Mouse (Mus musculus) bone marrow, adult 2 months (tissue): ENCODE data around the gene Eif4g3. TPM values are rescaled to one million over a fixed set of nuclear protein-coding genes. Genes with fewer than 3 reads are reported as not detected.

Source experiments
- H3K27ac ChIP-seq: fragments of 200-500 bp; 2 replicates; pipeline ENCODE4 v1.5.1; 2012; ENCODE audit warnings: low read depth, mild to moderate bottlenecking, control low read depth, inconsistent platforms, low read length; ENCODE audit not compliant: control insufficient read depth, poor library complexity, insufficient read depth
- H3K4me1 ChIP-seq: fragments of 200-500 bp; 2 replicates; pipeline ENCODE4 v1.6.1; 2011; ENCODE audit warnings: low read length; ENCODE audit not compliant: control insufficient read depth, insufficient read depth
- H3K4me3 ChIP-seq: fragments of 200-500 bp; replicated peaks from 2 replicates; pipeline ENCODE3; 2011; ENCODE audit warnings: mild to moderate bottlenecking, low read depth, low read length, control low read depth; ENCODE audit not compliant: control insufficient read depth
- CTCF ChIP-seq: fragments of 200-500 bp; IDR thresholded peaks from 2 replicates; pipeline ENCODE4 v1.5.1; 2011; ENCODE audit warnings: low read length, control low read depth; ENCODE audit not compliant: control insufficient read depth, insufficient read depth
- POLR2A ChIP-seq: fragments of 200-500 bp; IDR thresholded peaks from 2 replicates; pipeline ENCODE4 v1.6.1; 2011; ENCODE audit warnings: low read depth, mild to moderate bottlenecking, control low read depth, low read length, borderline replicate concordance; ENCODE audit not compliant: control insufficient read depth
- WGBS: fragments of 180-500 bp; shearing (Covaris S2); methylation state at CpG from one replicate; pipeline ENCODE4 v1.1.7; 2018; 5-methylcytosine and 5-hydroxymethylcytosine counted together
- polyA plus RNA-seq: library from polyadenylated mRNA; stranded (reverse); fragments of >200 nt; gene quantifications from 2 replicates; pipeline ENCODE4 v1.2.4, GENCODE M21; 2011; ENCODE audit warnings: low replicate concordance; ENCODE audit not compliant: missing spikeins, insufficient read depth, insufficient read length

Eif4g3 gene
- polyA plus RNA-seq, 1 experiment = 75.0 TPM

GRCm38 (mm10) chr4:138009786-138010502, 17.1 kb downstream of the Eif4g3 start:
- H3K4me3 ChIP-seq = no peak overlapping the region
- WGBS = 90% methylated on average over 4 of the region's 4 CpGs
- no peak overlapping the region for H3K27ac ChIP-seq
- no peaks in the 10 kb centered on the region for H3K4me1 ChIP-seq
- no peak for TF ChIP-seq CTCF
- no peak for TF ChIP-seq POLR2A

GRCm38 (mm10) chr4:138013723-138014479, 21.1 kb downstream of the Eif4g3 start:
- 65% methylated on average over 15 of the region's 15 CpGs for WGBS
- TF ChIP-seq POLR2A (no peak), CTCF (no peak)
- Histone ChIP-seq H3K4me3 (no peak overlapping the region), H3K27ac (no peak overlapping the region), H3K4me1 (no peaks in the 10 kb centered on the region; the same call in 1 of the 2 replicates)

DNA sequence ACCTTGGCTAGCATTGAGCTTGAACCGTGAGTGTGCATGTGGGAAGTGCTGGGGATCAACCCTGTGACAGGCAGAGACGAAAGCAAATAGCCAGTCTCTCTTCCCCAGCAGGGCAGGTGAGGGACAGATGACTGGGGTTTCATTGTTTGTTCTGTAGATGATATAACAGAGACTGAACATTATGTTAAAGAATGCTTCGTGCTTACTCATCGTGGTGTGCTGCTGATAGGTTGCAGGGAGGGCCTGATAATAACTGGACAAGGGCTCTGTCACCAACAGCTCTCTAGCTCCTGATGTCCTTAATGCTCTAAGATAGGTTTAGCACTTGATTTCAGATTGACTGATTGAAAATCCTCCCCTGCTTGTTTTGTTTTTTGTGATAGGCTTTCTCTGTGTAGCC, 23.1 kb downstream of the Eif4g3 start:
- H3K4me1 ChIP-seq = no peaks in the 10 kb centered on the region; the same call in 1 of the 2 replicates
- no peak overlapping the region for H3K4me3 ChIP-seq
- 59% methylated on average over 4 of the region's 4 CpGs for WGBS
- TF ChIP-seq CTCF (no peak), POLR2A (no peak)
- H3K27ac ChIP-seq = no peak overlapping the region

DNA sequence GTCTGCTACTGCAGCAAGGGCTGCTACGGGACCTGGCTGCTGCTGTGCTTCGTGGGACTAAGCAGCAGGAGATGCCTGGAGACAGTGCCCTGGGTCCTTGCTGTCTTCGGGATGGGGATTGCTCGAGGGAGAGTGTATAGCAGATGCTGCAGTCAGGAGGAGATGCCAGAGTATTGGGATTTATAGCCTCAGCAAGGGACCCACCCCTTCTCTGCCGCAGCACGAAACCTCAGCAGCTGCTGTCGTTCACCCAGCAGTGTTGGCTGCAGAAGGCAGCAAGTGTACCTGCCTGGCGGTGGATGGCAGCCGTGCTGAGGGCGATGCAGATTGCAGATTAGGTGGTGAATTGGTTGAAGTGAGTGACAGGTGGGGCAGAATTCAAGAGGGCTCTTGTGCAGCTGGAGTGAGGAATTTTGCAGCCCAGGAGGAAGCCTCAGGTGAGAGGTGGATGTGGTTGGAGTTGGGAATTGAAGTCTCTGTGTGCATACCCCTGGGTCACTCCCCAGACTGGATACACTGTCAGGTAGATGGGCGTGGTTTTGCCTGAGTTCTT, 24.3 kb downstream of the Eif4g3 start:
- H3K4me3 ChIP-seq = no peak overlapping the region
- TF ChIP-seq POLR2A (no peak), CTCF (no peak)
- no peak overlapping the region for H3K27ac ChIP-seq
- 87% methylated on average over 11 of the region's 11 CpGs for WGBS
- no peaks in the 10 kb centered on the region; the same call in 1 of the 2 replicates for H3K4me1 ChIP-seq

DNA sequence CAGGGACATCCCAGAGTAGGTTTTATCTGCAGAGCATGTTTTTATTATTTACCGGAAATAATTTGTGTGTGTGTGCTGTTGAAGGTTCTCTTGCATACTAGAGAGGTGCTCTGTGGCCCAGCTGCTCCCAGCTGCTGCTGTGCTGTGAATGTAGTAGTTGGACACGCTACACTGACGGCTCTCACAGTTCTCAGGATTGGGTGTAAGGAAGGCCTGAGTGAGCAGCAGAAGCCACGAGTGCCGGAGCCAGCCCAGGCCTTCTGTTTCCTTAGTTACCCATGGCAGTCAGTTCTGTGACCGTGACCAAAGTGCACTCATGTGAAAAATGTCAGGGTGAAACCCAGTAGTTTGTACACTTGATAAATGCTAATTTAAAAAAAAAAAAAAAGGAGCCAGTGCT, 25.2 kb downstream of the Eif4g3 start:
- Histone ChIP-seq H3K4me3 (no peak overlapping the region), H3K4me1 (no peaks in the 10 kb centered on the region; the same call in 1 of the 2 replicates), H3K27ac (no peak overlapping the region)
- 74% methylated on average over 6 of the region's 6 CpGs for WGBS
- TF ChIP-seq CTCF = no peak
- TF ChIP-seq POLR2A = no peak

DNA sequence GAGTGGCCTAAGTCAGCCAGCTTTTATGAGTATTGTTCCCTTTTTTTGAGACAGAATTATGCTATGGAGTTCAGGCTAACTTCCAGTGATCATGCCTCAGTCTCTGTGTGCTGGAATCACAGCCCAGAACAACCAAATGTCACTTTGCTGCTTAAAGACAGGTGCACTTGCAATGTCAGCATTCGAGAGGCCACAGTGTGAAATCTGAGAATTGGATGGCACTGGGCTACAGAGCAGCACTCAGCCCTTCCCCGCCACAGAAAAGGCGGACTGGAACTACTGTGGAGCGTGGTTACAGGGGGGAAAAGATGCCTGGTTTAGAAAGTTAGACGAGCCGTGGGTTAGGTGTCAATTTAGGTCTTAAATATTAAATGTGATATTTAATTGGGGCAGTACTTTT, 27.4 kb downstream of the Eif4g3 start:
- 76% methylated on average over 6 of the region's 6 CpGs for WGBS
- no peak for TF ChIP-seq CTCF
- TF ChIP-seq POLR2A = no peak
- no peaks in the 10 kb centered on the region; the same call in 1 of the 2 replicates for H3K4me1 ChIP-seq

DNA sequence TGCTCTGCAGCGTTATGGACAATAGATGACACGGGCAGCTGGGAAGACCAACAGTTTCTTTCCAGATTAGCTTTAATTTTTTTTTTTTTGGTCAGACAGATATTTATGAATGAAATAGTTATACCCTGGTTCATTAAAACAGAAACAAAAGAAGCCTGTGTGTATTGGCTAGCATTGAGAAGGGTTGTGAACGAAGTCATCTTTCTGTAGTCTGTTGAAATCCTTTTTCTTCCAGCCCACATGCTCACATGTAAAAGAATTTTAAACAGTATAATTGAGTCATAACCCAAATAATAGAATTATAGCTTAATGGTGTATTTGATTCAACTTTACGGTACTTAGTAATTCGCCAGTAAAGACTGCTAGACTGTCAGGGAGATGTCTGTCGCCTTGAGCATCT, 28.8 kb downstream of the Eif4g3 start:
- Histone ChIP-seq H3K4me3 (no peak overlapping the region), H3K27ac (no peak overlapping the region), H3K4me1 (no peaks in the 10 kb centered on the region; the same call in 1 of the 2 replicates)
- WGBS = 90% methylated on average over 6 of the region's 6 CpGs
- TF ChIP-seq CTCF = no peak
- no peak for TF ChIP-seq POLR2A

More for the DNA sequence above, 27.4 kb downstream of the Eif4g3 start:
- Histone ChIP-seq H3K27ac (no peak overlapping the region), H3K4me3 (no peak overlapping the region)

GRCm38 (mm10) chr4:138022761-138023160, 29.9 kb downstream of the Eif4g3 start:
- Histone ChIP-seq H3K27ac (no peak overlapping the region), H3K4me3 (no peak overlapping the region), H3K4me1 (no peaks in the 10 kb centered on the region)
- TF ChIP-seq CTCF = no peak
- TF ChIP-seq POLR2A = no peak
- 85% methylated on average over 2 of the region's 2 CpGs for WGBS
